Mouse (Mus musculus): ENCODE results near the gene Rnf213.

Rnf213 gene

DNA sequence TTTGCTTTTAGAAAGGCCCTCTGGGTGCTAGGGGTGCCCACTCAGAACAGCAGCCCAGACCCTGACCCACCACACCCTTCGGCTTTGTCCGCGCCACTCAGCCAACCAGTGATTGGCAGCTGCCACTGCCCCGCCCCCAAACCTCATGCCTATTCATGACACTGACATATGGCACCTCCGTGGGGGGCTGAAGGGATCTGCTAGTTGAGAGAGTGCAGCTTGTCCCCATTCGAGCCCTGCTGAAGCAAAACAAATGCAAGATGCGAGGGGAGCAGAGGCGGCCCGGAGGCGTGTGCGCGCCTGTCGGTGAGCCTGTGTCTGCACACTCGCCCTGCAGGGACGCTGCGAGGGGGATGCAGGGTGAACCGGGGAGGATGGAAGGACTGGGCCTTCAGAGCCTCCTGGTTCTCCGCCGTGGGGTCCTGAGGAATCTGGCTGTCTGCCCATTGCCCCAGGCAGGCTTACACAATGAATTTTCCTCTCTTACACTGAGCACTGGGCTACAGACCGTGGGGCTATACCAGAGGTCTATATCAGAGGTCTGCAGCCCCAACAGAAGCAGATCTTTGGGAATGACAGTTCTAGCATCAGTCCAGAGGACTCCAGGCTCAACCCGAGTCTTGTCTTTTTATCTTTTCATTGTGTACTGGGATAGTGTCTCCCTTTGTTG, 122.2 kb downstream of the Rnf213 start:
- no peak for DNase-seq (ENCODE audit: low spot score)

DNA sequence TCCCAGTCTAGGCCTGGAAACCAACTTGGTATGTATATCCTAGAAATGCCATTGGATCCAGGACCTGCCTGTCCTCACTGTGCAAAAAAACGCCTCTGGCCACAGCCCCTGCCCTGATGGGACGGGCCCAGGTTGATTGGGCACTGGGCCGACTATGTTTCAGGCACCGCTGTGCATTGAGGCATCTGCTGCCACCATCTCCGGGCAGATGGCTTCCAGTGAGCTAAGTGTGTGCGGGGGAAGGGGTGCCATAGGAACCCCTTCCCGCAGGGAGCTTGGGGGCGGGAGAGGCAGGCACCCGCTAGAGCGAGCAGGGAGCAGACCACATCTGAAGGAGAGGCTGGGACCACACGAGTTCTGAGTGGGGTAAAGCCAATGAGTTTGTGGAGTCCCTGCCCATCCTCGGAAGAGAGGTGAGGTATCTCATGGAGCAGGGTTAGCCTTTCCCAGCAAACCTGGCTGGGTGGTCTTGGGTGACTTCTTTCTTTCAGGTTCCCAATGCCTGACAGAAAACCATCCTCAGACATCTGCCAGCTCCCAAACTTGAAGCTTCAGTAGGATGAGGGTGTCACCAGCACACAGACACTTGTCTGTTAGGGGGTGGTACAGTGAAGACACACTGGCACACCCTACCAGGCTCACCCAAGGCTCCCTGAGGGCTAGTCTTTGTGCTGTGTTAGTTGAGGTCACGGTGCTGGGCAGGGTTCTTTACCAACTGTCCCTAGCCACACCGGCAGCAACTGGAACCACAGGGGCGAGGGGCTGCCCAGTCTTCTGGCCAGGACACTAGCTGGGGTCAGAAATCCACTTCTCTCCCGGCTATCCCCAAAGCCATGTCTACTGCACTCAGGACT, 123.2 kb downstream of the Rnf213 start:
- DNase-seq (ENCODE audit: low spot score), result no peak

- DNase-seq (ENCODE audit: low spot score), result no peak
Observed at GRCm38 (mm10) chr11:119516677-119517361, 123.9 kb downstream of the Rnf213 start.

DNA sequence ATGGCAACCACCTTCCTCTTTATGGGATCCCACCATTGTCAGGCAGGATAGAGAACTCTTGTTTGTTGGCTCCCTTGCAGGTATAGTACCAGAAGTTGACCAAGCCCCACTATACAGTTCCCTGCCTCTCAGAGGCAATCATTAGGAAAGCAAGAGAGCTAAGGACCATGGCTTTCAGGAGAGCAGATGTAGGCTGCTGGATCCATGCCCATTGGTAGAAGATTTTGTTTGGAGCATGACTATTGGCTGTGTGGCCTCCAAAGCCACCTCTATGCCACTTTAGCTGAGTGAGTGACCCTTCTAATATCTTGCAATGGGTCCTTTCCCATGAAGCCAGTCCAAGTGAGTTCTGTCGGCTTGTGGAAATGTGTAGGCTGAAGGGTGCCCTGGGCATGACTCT, 126.5 kb downstream of the Rnf213 start:
- DNase-seq (ENCODE audit: low spot score), result no peak

DNA sequence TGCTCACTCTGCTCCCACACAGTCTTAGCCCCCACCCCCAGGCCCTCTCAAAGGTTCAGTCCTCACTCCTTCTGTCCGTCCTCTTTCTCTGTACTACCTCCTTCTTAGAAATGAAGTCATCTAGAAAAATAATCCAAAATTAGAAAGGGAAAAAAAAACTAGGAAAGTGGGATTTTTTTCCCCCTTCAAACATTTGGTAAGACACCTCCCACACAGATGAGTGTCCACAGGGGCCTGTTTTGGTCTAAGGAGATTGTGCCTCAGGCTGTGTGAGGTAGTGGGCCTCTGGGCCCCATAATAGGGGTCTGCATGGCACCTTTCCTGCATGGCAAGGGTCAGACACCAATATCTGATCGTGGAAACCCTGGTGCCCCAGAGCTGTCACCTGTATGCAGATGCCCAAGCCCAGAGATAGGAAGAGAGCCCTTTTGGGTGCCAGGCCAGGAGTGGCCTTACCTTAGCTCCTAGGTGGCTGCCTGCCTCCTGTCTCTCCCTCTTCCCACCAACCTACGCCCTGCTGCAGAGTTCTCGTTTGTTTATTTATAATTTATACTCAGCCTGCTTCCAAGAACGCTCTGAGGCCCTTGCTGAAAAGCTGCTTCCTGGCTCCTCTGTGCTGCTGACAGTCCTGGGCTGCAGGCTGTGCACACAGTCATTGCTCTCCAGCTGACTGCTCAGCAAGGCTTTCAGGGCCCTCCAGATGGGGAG, 127.3 kb downstream of the Rnf213 start:
- DNase-seq (ENCODE audit: low spot score), result no peak

GRCm38 (mm10) chr11:119520713-119521063, 127.8 kb downstream of the Rnf213 start:
- DNase-seq (ENCODE audit: low spot score), result no peak

- DNase-seq (ENCODE audit: low spot score), result no peak
Observed at GRCm38 (mm10) chr11:119521920-119522710, 129.2 kb downstream of the Rnf213 start.

GRCm38 (mm10) chr11:119522779-119523178, 129.9 kb downstream of the Rnf213 start:
- DNase-seq (ENCODE audit: low spot score), result peak; percentile 37

- DNase-seq (ENCODE audit: low spot score), result no peak
Observed at GRCm38 (mm10) chr11:119523392-119523791, 130.5 kb downstream of the Rnf213 start.

GRCm38 (mm10) chr11:119524545-119524949, 131.6 kb downstream of the Rnf213 start:
- DNase-seq (ENCODE audit: low spot score), result peak; percentile 86

DNA sequence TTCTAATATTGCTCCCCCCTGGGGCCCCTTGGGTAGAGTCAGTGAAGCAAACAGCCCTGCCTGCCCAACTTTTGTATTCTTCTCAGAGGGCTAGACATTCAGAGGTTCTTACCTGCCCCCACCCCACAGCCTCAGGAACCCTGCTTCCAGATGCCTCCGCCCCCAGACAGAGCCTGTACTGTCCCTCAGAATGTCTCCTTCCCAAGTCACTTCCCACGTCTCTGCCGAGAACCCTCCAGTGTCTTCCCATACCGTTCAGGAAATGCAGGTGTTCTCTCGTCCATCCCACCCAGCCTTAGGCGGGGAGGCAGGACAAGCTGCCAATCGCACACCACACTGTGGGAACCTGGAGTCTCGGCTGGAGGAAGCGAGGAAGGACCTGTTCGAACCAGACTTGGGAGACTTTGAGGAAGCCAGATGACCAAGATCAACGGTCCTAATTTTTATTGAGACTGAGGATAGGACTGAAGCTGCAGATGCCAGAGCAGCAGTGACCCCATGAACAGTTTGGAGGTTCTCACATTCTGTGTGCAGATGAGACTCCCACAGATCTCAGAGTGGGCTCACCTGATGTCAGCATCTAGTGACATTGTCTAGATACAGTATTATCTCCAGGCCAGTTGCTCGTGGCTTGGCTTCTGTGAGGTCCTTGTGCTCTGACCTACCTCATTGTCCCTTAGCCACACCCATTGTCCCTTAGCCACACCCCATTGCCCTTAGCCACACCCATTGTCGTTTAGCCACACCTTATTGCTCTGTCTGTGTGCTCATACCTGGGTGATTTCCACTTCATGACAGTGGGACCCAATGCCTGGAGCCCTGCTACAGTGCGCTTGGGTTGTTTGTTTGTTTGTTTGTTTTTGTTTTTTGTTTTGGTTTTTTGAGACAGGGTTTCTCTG, 133.4 kb downstream of the Rnf213 start:
- DNase-seq (ENCODE audit: low spot score), result no peak

- no peak for DNase-seq (ENCODE audit: low spot score)
Observed at GRCm38 (mm10) chr11:119528930-119529329, 136.0 kb downstream of the Rnf213 start.

DNA sequence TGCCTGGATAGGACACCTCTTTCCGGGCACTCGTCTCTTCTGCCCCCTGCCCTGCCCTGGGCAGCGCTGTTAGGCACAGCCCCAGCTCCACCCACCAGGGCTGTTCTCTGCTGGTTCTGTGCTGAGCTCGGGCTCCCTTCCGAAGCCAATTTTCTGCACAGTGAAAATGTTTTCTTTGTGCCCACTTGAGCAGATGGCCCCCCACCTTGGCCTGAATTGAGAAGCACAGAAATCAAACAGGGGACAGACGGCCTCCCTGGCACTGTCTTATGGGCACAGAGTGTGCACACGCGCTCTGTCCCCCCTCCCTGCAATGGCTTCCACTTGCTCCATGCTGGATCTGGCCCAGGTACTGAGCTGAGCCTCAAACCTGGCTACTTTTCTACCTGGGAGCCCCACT, 139.6 kb downstream of the Rnf213 start:
- no peak for DNase-seq (ENCODE audit: low spot score)

- no peak for DNase-seq (ENCODE audit: low spot score)
Observed at GRCm38 (mm10) chr11:119533745-119534144, 140.8 kb downstream of the Rnf213 start.
